Mouse (Mus musculus): ENCODE measurements around the gene Hebp2. TPM values are rescaled to one million over a fixed set of nuclear protein-coding genes. Genes with fewer than 3 reads are reported as not detected.
"Not testable (repeated sequence)": the region's sequence is repeated elsewhere in the genome, so short reads cannot be mapped to it uniquely, and the experiment has no call there.

The Hebp2 gene
- polyA plus RNA-seq (2015; fragmentation: Nextera tagmentation; extraction: Ambion mirVana) = 112 and 129 TPM in 2 replicates

DNA sequence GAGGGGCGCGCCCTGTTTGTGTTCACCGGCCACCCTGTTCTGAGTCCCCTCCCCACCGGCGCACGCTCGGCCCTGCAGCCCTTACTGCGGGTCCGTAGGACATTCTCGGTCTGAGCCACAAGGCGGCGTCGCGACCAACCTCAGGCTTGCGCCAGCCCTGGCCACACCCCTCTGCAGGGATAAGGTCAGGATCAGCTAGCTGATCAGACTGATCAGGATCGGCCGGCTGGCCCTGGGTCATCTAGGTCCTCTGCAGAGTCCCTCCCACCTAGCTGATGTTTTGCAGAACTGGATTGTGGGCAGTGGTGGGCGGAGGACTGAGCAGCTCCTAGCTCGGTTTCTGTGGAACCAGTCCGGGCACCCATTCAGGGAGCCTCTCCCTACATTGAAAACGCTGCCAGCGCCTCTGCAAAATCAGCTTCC lies at the start of gene Hebp2:
Hebp2 (minus strand) TSS at position 264 of the 423 bp plus-strand sequence.
- Histone ChIP-seq H3K27me3 (ENCODE audit: control insufficient read depth, insufficient read depth, low read length) (no peaks in the 10 kb centered on the region), H3K9ac (ENCODE audit: low read length) (peak within 1 kb of the TSS; percentile 73), H3K4me2 (replicated peaks; ENCODE audit: low read depth) (peak within 1 kb of the TSS; percentile 96), H3K36me3 (ENCODE audit: control insufficient read depth, insufficient read depth, low read length) (no peaks in the 10 kb centered on the region), H3K4me1 (replicated peaks; ENCODE audit: control insufficient read depth, insufficient read depth) (0 out of 2 replicates have a peak, but pooled peaks cover 2% of the 10 kb centered on the region), H3K9me3 (ENCODE audit: control insufficient read depth, low read length) (no peaks in the 10 kb centered on the region), H3K4me3 (ENCODE audit: low read depth, low read length) (peak within 1 kb of the TSS; percentile 62), H3K27ac (replicated peaks) (peak within 1 kb of the TSS; percentile 83)
- 0% methylated on average over 22 of the region's 22 CpGs for WGBS
- peak; percentile 86 for DNase-seq (ENCODE audit: low spot score)
- peak; percentile 83 for TF ChIP-seq CTCF (IDR thresholded peaks at IDR 0.05; ENCODE audit: low read depth)
- peak; percentile 75 for TF ChIP-seq EP300 (optimal IDR thresholded peaks at IDR 0.05)
- peak; percentile 92 for ATAC-seq (ENCODE audit: low FRiP score, low TSS enrichment)

DNA sequence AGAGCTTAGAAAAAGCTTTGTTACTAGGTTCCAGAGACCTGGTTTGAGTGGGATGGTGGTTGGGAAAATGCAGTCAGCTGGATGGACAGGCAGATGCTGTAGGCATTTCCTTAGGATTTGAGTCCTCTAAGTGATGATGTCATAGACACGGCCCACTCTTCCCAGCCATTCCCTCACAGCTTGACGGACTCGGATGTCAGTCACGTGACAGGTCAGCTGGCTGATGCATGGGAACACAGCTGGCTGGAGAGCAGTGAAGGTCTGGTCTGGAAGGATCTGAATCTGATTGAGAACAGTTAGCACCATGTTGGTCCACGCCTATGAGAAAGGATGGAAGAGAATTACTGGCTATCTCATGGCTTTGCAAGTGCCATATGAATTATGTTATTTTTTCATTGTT lies 43.6 kb upstream of the Hebp2 start:
- no peak for TF ChIP-seq EP300 (optimal IDR thresholded peaks at IDR 0.05)
- no peak for TF ChIP-seq CTCF (IDR thresholded peaks at IDR 0.05; ENCODE audit: low read depth)
- no peaks in the 10 kb centered on the region for H3K9me3 ChIP-seq (ENCODE audit: control insufficient read depth, low read length)
- H3K9ac ChIP-seq (ENCODE audit: low read length) = no peak overlapping the region
- no peak overlapping the region for H3K4me2 ChIP-seq (replicated peaks; ENCODE audit: low read depth)
- H3K27me3 ChIP-seq (ENCODE audit: control insufficient read depth, insufficient read depth, low read length) = no peaks in the 10 kb centered on the region
- ATAC-seq (ENCODE audit: low FRiP score, low TSS enrichment) (no peak), DNase-seq (ENCODE audit: low spot score) (no peak)
- no peaks in the 10 kb centered on the region for H3K4me1 ChIP-seq (replicated peaks; ENCODE audit: control insufficient read depth, insufficient read depth)
- WGBS = 88% methylated on average over 5 of the region's 5 CpGs
- H3K36me3 ChIP-seq (ENCODE audit: control insufficient read depth, insufficient read depth, low read length) = no peaks in the 10 kb centered on the region; the same call in 1 of the 2 replicates
- no peak overlapping the region for H3K4me3 ChIP-seq (ENCODE audit: low read depth, low read length)
- no peak overlapping the region for H3K27ac ChIP-seq (replicated peaks)

DNA sequence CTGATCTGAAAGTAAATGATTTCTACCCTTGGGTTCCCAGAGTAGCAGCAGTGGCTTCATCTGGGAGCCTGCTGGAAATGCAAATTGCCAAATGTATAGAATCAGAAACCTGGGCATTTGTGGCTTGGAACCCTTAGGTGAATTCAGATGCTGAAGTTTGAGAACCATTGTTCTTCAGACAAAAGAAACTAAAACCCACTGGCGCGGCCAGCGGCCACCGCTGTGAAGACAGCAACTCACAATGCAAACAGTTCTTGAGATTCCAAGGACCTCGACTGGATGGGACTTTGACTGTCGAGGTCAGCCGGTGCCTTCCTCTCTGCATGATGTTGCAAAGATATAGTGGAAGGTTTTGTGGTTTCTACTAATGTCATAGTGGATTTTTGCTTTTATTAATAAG lies 38.3 kb upstream of the Hebp2 start:
- no peak overlapping the region for H3K4me3 ChIP-seq (ENCODE audit: low read depth, low read length)
- H3K27me3 ChIP-seq (ENCODE audit: control insufficient read depth, insufficient read depth, low read length) = no peaks in the 10 kb centered on the region
- no peaks in the 10 kb centered on the region for H3K9me3 ChIP-seq (ENCODE audit: control insufficient read depth, low read length)
- DNase-seq (ENCODE audit: low spot score) (no peak), ATAC-seq (ENCODE audit: low FRiP score, low TSS enrichment) (no peak)
- no peak overlapping the region for H3K4me2 ChIP-seq (replicated peaks; ENCODE audit: low read depth)
- no peaks in the 10 kb centered on the region for H3K4me1 ChIP-seq (replicated peaks; ENCODE audit: control insufficient read depth, insufficient read depth)
- no peak overlapping the region for H3K9ac ChIP-seq (ENCODE audit: low read length)
- H3K27ac ChIP-seq (replicated peaks) = no peak overlapping the region
- TF ChIP-seq CTCF (IDR thresholded peaks at IDR 0.05; ENCODE audit: low read depth) (no peak), EP300 (optimal IDR thresholded peaks at IDR 0.05) (no peak)
- 40% methylated on average over 7 of the region's 7 CpGs for WGBS
- no peaks in the 10 kb centered on the region for H3K36me3 ChIP-seq (ENCODE audit: control insufficient read depth, insufficient read depth, low read length)

DNA sequence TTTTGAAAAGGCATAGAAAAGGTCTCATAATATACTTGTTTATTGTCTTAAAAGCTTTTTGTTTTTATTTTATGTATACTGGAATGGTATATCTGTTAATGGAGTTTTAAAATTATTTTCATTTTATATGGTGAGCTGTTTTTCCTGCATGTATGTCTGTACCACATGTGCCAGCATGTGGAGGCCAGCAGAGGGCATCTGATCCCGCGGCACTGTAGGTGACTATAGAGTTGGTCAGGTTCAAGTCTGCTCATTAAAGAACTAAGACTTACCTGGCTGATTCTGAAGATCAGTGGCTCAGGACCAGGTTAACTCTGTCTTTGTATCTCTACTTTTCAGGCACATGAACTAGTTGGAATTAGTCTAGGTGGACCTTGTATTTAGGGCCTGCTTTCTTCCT lies 26.7 kb upstream of the Hebp2 start:
- ATAC-seq (ENCODE audit: low FRiP score, low TSS enrichment) (no peak), DNase-seq (ENCODE audit: low spot score) (peak; percentile 31)
- Histone ChIP-seq H3K9me3 (ENCODE audit: control insufficient read depth, low read length) (no peaks in the 10 kb centered on the region), H3K4me2 (replicated peaks; ENCODE audit: low read depth) (no peak overlapping the region), H3K27me3 (ENCODE audit: control insufficient read depth, insufficient read depth, low read length) (no peaks in the 10 kb centered on the region), H3K9ac (ENCODE audit: low read length) (no peak overlapping the region), H3K36me3 (ENCODE audit: control insufficient read depth, insufficient read depth, low read length) (no peaks in the 10 kb centered on the region), H3K4me1 (replicated peaks; ENCODE audit: control insufficient read depth, insufficient read depth) (no peaks in the 10 kb centered on the region), H3K4me3 (ENCODE audit: low read depth, low read length) (no peak overlapping the region), H3K27ac (replicated peaks) (no peak overlapping the region)
- 42% methylated on average over 2 of the region's 2 CpGs for WGBS
- peak; percentile 70 for TF ChIP-seq CTCF (IDR thresholded peaks at IDR 0.05; ENCODE audit: low read depth)
- no peak for TF ChIP-seq EP300 (optimal IDR thresholded peaks at IDR 0.05)

DNA sequence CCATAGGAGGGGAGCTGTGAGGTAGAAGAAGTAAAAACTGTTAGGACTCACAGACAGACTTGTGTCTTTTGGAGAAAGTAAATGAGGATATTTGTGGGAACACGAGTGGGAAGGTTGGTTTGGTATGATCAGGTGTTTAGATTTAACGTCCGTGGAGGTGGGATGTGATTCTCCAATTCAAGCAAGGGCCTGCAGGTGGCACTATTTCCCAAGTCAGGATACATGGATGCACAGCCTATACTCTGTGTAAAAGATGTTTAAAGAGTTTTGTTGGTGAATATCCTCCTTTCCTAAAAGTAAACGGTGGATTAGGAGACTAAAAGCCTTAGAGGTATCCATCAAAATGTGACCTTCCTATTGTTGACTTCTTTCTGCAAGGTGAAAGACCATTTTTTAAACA lies 17.1 kb upstream of the Hebp2 start:
- Histone ChIP-seq H3K4me3 (ENCODE audit: low read depth, low read length) (no peak overlapping the region), H3K4me2 (replicated peaks; ENCODE audit: low read depth) (no peak overlapping the region), H3K9ac (ENCODE audit: low read length) (no peak overlapping the region), H3K4me1 (replicated peaks; ENCODE audit: control insufficient read depth, insufficient read depth) (no peaks in the 10 kb centered on the region), H3K36me3 (ENCODE audit: control insufficient read depth, insufficient read depth, low read length) (no peaks in the 10 kb centered on the region), H3K27ac (replicated peaks) (no peak overlapping the region), H3K27me3 (ENCODE audit: control insufficient read depth, insufficient read depth, low read length) (no peaks in the 10 kb centered on the region), H3K9me3 (ENCODE audit: control insufficient read depth, low read length) (no peaks in the 10 kb centered on the region)
- peak; percentile 64 for DNase-seq (ENCODE audit: low spot score)
- no peak for TF ChIP-seq EP300 (optimal IDR thresholded peaks at IDR 0.05)
- peak; percentile 84 for TF ChIP-seq CTCF (IDR thresholded peaks at IDR 0.05; ENCODE audit: low read depth)
- no peak for ATAC-seq (ENCODE audit: low FRiP score, low TSS enrichment)
- 5% methylated on average over 4 of the region's 4 CpGs for WGBS

DNA sequence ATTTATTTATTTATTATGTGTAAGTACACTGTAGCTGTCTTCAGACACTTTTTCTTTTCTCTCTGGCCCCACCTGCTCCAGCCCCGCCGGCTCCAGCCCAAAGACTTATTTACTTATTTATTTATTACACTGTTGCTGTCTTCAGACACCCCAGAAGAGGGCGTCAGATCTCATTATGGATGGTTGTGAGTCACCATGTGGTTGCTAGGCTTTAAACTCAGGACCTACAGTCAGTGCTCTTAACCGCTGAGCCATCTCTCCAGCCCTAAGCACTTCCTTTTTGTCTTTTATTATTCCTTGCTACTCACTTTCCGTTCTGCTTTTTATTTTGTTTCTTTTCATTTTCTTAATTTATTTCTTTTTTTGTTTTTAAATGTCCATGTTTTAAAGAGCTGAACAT lies 15.6 kb upstream of the Hebp2 start:
- Histone ChIP-seq H3K9ac (ENCODE audit: low read length) (no peak overlapping the region), H3K9me3 (ENCODE audit: control insufficient read depth, low read length) (no peaks in the 10 kb centered on the region), H3K27me3 (ENCODE audit: control insufficient read depth, insufficient read depth, low read length) (no peaks in the 10 kb centered on the region), H3K36me3 (ENCODE audit: control insufficient read depth, insufficient read depth, low read length) (no peaks in the 10 kb centered on the region), H3K4me3 (ENCODE audit: low read depth, low read length) (no peak overlapping the region), H3K4me2 (replicated peaks; ENCODE audit: low read depth) (no peak overlapping the region), H3K4me1 (replicated peaks; ENCODE audit: control insufficient read depth, insufficient read depth) (no peaks in the 10 kb centered on the region), H3K27ac (replicated peaks) (no peak overlapping the region)
- TF ChIP-seq CTCF (IDR thresholded peaks at IDR 0.05; ENCODE audit: low read depth) (peak; percentile 20; the same call in 1 of the 2 replicates), EP300 (optimal IDR thresholded peaks at IDR 0.05) (no peak)
- 51% methylated on average over 5 of the region's 5 CpGs for WGBS
- ATAC-seq (ENCODE audit: low FRiP score, low TSS enrichment) (no peak), DNase-seq (ENCODE audit: low spot score) (no peak)

DNA sequence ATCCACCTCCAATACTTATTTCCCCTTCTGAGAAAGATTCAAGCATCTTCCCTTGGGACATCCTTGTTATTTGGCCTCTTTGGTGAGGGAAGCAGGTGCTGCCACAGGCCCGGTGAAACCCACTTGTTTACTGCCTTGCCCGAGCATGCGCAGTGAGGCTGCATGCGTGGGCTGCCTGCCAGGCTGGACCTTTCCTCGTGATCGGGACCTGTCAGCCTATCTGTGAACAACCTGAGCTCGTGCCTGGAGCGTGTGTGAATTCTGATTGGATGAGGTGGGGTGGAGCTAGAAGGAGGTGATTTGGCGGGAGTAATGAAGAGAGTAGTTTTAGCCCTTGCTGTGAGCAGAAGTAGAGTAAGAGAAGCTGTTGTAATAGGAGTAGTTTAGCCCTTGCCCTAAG lies 13.2 kb upstream of the Hebp2 start:
- not testable (repeated sequence) for H3K4me2 ChIP-seq (replicated peaks; ENCODE audit: low read depth); ATAC-seq (ENCODE audit: low FRiP score, low TSS enrichment); H3K27ac ChIP-seq (replicated peaks); H3K36me3 ChIP-seq (ENCODE audit: control insufficient read depth, insufficient read depth, low read length); DNase-seq (ENCODE audit: low spot score); H3K9me3 ChIP-seq (ENCODE audit: control insufficient read depth, low read length); H3K27me3 ChIP-seq (ENCODE audit: control insufficient read depth, insufficient read depth, low read length); H3K4me1 ChIP-seq (replicated peaks; ENCODE audit: control insufficient read depth, insufficient read depth); H3K9ac ChIP-seq (ENCODE audit: low read length); H3K4me3 ChIP-seq (ENCODE audit: low read depth, low read length)
- 80% methylated on average over 9 of the region's 9 CpGs for WGBS

Measured in stomach, postnatal 0 days (tissue).